Mouse (Mus musculus) bone marrow, adult 2 months (tissue): ENCODE results near the gene Cyfip1. TPM values are rescaled to one million over a fixed set of nuclear protein-coding genes. Genes with fewer than 3 reads are reported as not detected.

ENCODE experiments used
- H3K27ac ChIP-seq: fragments of 200-500 bp; 2 replicates; pipeline ENCODE4 v1.5.1; 2012; ENCODE audit warnings: low read depth, mild to moderate bottlenecking, control low read depth, inconsistent platforms, low read length; ENCODE audit not compliant: control insufficient read depth, poor library complexity, insufficient read depth
- H3K4me1 ChIP-seq: fragments of 200-500 bp; 2 replicates; pipeline ENCODE4 v1.6.1; 2011; ENCODE audit warnings: low read length; ENCODE audit not compliant: control insufficient read depth, insufficient read depth
- H3K4me3 ChIP-seq: fragments of 200-500 bp; replicated peaks from 2 replicates; pipeline ENCODE3; 2011; ENCODE audit warnings: mild to moderate bottlenecking, low read depth, low read length, control low read depth; ENCODE audit not compliant: control insufficient read depth
- CTCF ChIP-seq: fragments of 200-500 bp; IDR thresholded peaks from 2 replicates; pipeline ENCODE4 v1.5.1; 2011; ENCODE audit warnings: low read length, control low read depth; ENCODE audit not compliant: control insufficient read depth, insufficient read depth
- POLR2A ChIP-seq: fragments of 200-500 bp; IDR thresholded peaks from 2 replicates; pipeline ENCODE4 v1.6.1; 2011; ENCODE audit warnings: low read depth, mild to moderate bottlenecking, control low read depth, low read length, borderline replicate concordance; ENCODE audit not compliant: control insufficient read depth
- WGBS: fragments of 180-500 bp; shearing (Covaris S2); methylation state at CpG from one replicate; pipeline ENCODE4 v1.1.7; 2018; 5-methylcytosine and 5-hydroxymethylcytosine counted together
- polyA plus RNA-seq: library from polyadenylated mRNA; stranded (reverse); fragments of >200 nt; gene quantifications from 2 replicates; pipeline ENCODE4 v1.2.4, GENCODE M21; 2011; ENCODE audit warnings: low replicate concordance; ENCODE audit not compliant: missing spikeins, insufficient read depth, insufficient read length

The Cyfip1 gene
- polyA plus RNA-seq, 1 experiment = 14.1 TPM

- Histone ChIP-seq H3K4me1 (no peaks in the 10 kb centered on the region; the same call in 1 of the 2 replicates), H3K4me3 (no peak overlapping the region), H3K27ac (no peak overlapping the region)
- no peak for TF ChIP-seq POLR2A
- TF ChIP-seq CTCF = no peak
- WGBS = 84% methylated on average over 2 of the region's 2 CpGs
Observed at GRCm38 (mm10) chr7:55928649-55929048, 87.1 kb downstream of the Cyfip1 start.

DNA sequence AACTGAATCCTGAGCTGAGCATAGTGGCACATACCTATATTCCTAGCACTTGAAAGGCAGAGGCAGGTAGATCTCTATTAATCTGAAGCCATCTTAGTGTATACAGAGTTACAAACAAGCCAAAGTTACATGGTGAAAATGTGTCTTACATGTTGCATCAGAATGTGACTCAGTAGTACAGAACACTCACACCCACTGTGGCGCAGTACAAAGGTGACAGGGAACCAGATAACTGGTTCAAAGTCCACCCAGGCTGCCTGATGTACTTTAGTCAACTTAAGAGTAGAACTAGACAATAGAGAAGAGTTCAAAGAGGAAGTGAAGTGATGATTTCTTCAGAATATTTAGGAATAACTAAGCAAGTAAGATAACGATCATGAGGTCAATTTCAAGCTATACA lies 93.5 kb downstream of the Cyfip1 start:
- Histone ChIP-seq H3K4me1 (no peaks in the 10 kb centered on the region), H3K27ac (no peak overlapping the region), H3K4me3 (no peak overlapping the region)
- TF ChIP-seq CTCF (no peak), POLR2A (no peak)
- 70% methylated on average over 2 of the region's 2 CpGs for WGBS

DNA sequence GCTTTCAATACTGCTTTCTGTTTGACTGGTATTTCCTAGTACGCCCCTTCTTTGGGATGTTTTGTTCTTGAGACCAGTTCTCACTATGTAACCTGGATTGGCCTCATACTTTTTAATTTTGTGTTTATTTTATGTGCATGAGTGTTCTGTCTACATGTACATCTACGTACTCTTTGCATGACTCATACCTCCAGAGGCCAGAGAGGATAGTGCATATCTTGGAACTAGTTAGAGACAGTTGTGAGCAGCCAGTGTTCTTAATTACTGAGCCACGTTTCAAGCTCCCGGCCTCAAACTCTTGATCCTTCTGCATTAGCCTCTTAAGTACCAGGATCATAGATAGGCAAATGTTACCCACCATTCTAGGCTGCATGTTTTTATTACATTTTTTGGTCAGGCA lies 96.8 kb downstream of the Cyfip1 start:
- Histone ChIP-seq H3K4me3 (no peak overlapping the region), H3K27ac (no peak overlapping the region), H3K4me1 (no peaks in the 10 kb centered on the region)
- WGBS = 88% methylated on average over 4 of the region's 4 CpGs
- no peak for TF ChIP-seq CTCF
- no peak for TF ChIP-seq POLR2A

- WGBS = 95% methylated on average over 2 of the region's 2 CpGs
Observed at GRCm38 (mm10) chr7:55956054-55956453, 114.5 kb downstream of the Cyfip1 start.

DNA sequence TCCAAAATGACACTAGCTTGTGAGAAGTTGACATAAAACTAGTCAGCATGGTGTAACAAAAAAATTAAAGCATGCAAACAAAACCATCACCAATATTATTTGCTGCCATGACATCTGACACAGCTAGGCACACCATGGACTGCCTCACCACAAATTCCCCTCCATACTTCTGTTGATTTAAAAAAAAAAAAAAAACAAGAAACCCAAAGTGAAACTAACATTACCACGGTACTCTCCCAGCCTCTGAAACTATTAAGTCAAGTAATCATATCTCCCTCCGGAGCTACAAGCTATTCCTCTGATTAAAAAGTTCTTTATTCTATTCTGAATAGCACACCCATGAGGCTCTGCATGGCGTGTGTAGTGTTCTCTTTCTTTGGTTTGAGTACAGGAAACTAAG lies 115.6 kb downstream of the Cyfip1 start:
- Histone ChIP-seq H3K4me3 (no peak overlapping the region), H3K27ac (no peak overlapping the region), H3K4me1 (0 out of 2 replicates have a peak, but pooled peaks cover 1% of the 10 kb centered on the region)
- TF ChIP-seq CTCF = no peak
- no peak for TF ChIP-seq POLR2A
- WGBS = 47% methylated on average over 3 of the region's 3 CpGs

More at GRCm38 (mm10) chr7:55956054-55956453, 114.5 kb downstream of the Cyfip1 start:
- TF ChIP-seq CTCF (no peak), POLR2A (no peak)
- Histone ChIP-seq H3K27ac (no peak overlapping the region), H3K4me3 (no peak overlapping the region), H3K4me1 (0 out of 2 replicates have a peak, but pooled peaks cover under 1% of the 10 kb centered on the region)

- Histone ChIP-seq H3K4me1 (0 out of 2 replicates have a peak, but pooled peaks cover 1% of the 10 kb centered on the region), H3K4me3 (no peak overlapping the region), H3K27ac (no peak overlapping the region)
- TF ChIP-seq POLR2A (no peak), CTCF (no peak)
- WGBS = 84% methylated on average over 4 of the region's 4 CpGs
Observed at GRCm38 (mm10) chr7:55957916-55958315, 116.4 kb downstream of the Cyfip1 start.

DNA sequence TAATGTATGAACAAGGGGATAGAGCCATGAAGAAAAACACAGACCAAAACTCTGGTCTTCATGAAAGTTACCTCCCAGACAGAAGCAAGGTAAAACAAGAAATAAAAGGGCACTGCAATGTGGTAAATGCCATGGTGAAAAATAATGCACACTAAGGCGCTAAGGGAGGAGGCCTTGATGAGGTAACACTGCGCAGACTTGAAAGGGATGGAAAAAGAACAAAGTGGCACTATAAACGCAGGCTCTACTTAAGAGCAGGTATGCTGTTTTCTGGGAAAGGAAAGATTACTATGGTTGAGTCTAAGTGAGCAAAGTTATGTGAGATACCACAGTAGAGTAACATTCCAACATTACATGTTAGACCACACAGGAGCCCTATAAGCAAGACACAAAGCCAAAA lies 118.3 kb downstream of the Cyfip1 start:
- H3K4me1 ChIP-seq = 0 out of 2 replicates have a peak, but pooled peaks cover 1% of the 10 kb centered on the region
- 90% methylated on average over 3 of the region's 3 CpGs for WGBS

DNA sequence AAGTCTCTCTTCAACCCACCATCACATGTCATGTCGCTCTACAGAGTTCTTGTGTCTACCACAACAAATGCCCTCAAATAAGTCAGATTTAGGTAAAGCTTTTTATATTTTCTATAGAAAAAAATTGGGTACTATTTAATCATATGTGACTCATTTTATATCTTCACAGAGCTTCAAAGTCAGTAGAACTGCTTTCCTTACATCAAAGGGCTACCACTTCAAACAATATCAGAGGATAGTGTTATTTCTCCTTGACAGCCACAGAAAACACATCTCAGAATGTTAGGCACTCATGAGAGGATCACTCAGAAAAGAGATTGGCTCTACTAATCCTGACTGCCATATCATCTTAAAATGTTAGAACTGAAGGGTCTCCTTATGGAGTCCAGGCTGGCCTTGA lies 119.0 kb downstream of the Cyfip1 start:
- no peak for TF ChIP-seq POLR2A
- no peak for TF ChIP-seq CTCF
- WGBS = 90% methylated on average over 1 of the region's 1 CpGs
- no peak overlapping the region for H3K4me3 ChIP-seq
- H3K4me1 ChIP-seq = 0 out of 2 replicates have a peak, but pooled peaks cover 1% of the 10 kb centered on the region
- no peak overlapping the region for H3K27ac ChIP-seq

More for the DNA sequence above, 118.3 kb downstream of the Cyfip1 start:
- no peak overlapping the region for H3K4me3 ChIP-seq
- no peak overlapping the region for H3K27ac ChIP-seq
- TF ChIP-seq CTCF (no peak), POLR2A (no peak)
